Mouse (Mus musculus) left cerebral cortex, postnatal 10 days (tissue): ENCODE data around the gene Lrrc20. TPM values are rescaled to one million over a fixed set of nuclear protein-coding genes. Genes with fewer than 3 reads are reported as not detected.
"Not testable (repeated sequence)": the region's sequence is repeated elsewhere in the genome, so short reads cannot be mapped to it uniquely, and the experiment has no call there.

Source experiments
- DNase-seq, 2 experiments: peaks; one replicate each; pipeline ENCODE4 v3.0.0; 2021 to 2022; ENCODE audit warnings: low spot score in 2 of 2, mixed read lengths in 1 of 2; ENCODE audit errors: extremely low spot score in 1 of 2
- intact Hi-C: fragments of 180-260 bp; cut with DNase I; formaldehyde crosslinking; loops from one replicate; pipeline ENCODE4 v1.15.1; 2025
- total RNA-seq, 2 experiments: library from RNA; stranded (reverse); gene quantifications; 2 replicates each; pipeline ENCODE4 v1.2.3; 2021

Lrrc20 gene
- total RNA-seq, 2 experiments from 2014 or later: 13.2 to 15.0 TPM

DNA sequence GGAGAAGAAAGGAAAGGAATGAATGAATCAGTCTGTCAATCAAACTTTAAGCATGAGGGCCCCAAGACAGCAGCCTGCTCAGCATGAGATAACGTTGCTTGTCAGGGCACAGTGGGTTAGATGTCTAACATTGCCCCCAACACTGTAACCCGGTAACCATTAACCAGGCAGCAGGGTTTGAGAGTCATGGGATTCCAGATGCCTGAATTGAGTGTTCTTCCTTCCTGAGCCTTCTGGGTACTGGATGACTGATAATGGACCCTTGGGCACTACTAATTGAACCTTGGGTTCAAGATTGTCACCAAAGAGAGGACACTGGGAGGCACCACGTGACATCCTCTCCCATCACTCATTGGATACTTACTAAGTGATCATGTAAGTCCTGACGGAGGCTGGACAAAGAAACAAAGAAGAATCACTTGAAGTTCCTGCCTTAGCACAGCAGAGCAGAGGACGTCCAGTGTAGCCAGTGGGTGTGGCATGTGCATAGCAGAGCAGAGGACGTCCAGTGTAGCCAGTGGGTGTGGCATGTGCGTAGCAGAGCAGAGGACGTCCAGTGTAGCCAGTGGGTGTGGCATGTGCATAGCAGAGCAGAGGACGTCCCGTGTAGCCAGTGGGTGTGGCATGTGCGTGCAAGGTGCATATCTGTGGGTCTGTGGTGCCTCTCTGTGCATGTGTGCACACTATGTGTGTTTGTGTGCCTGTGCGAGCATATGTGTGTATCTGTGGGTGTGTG, 68.7 kb downstream of the Lrrc20 start:
- DNase-seq: no peak
- intact Hi-C loops: no loop called here

DNA sequence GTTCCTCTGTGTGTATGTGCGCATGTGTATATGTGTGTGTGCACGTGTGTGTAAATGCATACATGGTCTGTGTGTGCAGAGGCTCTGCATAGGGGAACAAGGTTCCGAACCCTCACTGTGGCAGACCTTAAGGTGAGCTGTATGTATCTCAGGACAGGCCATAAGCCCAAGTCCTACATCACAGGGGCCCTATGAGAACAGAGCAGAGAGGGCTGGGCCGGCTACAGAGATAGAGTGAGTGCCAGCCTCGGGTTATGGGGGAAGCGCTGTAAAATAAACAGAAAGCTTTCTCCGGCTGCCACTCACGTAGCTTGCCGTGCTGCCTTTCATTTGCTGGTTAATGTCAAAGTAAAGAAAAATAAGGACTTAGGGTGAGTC, 69.3 kb downstream of the Lrrc20 start:
- intact Hi-C loops: no loop called here
- no peak for DNase-seq

DNA sequence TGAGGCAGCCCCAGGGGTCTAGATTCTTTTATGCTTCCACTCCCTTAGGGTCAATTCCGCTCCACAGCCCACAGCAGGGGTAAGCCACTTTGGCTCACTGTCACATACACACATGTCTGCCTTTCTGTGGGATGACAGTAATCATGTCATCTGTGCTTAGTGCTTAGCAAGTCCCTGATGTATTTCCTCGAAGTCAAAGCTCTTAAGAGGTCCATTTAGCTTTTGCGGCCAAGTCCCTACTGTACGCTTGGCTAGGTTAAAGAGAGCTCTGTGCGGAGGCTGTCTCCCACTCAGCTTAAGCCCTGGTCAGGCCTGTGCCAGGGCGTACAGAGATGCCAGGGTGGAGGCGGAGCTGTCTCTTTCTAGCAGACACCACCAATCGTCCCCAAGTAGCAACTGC, 74.5 kb downstream of the Lrrc20 start:
- intact Hi-C loops: no loop called here
- no peak for DNase-seq

DNA sequence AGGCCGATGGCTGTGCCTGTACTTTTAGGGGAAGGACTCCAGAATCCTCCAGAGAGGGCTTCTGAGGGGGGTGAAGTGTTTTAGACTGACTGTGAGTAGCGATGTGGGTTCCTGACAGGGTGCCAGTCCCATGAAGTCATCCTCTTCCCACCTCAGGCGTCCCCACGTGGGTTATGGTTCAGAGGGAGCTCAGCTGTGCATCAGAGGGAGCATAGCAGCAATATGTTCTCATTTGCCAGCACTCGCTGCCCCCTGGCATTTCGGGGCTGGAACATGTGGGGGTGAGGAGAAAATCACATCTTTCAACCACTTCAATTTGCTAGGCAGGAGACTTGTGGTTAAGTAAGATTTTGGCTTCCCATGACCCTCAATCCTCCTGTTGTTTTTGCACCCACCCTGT, 79.6 kb downstream of the Lrrc20 start:
- DNase-seq: no peak
- intact Hi-C loops: no loop called here

DNA sequence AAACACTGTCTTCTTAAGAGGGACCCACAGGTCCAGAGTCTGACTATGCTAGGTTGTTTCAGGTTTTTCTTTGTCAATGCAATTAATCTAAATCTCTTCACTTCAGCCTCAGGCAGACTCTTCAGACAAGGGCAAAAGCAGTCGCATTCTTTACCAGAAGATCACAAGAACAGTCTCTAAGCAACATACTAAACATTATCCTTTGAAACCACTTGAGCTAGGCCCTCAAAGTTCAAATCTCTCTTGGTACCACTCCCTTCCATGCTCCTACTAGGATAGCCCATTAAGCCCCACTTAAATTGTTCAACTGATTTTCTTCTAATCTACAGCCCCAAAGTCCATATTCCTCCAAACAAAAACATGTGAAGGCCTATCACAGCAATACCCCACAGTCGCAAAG, 83.0 kb downstream of the Lrrc20 start:
- no peak for DNase-seq
- intact Hi-C loops: no loop called here

DNA sequence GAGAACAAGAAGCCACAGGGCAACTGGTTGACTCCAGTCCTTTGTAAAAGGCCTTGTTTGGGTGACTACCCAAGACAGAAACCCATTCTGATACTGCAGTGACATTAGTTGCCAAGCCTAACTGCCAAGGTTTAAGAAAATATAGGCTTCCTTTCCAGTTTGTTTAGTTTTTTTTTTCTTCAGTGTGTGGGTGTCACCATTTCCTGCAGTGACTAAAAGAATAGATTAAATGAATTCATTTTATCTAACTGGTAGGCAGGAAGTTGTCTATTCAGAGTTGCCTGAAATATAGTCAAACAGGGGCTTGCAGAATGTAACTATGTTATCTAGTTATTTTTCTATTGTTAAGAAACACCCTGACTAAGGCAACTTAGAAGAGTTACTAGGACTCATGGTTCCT, 83.9 kb downstream of the Lrrc20 start:
- DNase-seq: no peak

DNA sequence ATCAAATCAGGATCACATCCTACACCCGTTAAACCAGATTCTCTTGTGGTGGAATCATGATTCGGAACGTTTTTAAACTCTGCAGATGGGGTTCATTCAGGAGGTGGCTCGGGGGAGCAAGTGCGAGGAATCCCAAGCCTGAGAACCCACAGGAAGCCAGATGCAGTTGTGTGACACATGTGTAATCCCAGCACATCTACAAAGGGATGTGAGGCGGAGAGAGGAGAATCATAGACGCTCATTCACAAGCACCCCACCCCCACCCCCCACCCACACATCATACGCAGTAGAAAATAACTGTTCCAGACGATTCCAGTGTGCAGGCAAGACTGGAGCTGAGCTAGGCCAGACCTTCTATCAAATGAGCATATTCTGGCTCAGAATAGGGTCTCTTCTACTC, 87.9 kb downstream of the Lrrc20 start:
- no peak for DNase-seq
- intact Hi-C loops: no loop called here

More for the DNA sequence above, 83.9 kb downstream of the Lrrc20 start:
- intact Hi-C loops: no loop called here

DNA sequence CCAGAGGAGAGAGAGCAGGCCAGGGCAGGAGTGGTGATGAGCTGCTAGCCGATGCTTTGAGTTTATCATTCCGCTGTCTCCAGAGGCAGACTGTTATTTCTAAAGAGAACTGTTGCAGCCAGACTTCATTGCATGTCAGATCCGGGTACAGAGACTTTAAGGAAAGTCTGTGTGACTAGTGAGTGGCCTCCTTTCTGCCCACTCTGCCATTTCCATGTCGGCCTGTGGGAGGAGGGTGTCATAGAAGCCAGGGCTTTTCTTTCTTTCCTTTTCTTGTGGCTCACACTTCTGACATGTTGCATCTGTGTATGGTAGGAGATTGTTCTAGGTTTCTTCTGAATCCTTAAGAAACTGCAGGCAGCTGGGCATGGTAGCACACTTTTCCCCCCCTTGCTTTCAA, 88.8 kb downstream of the Lrrc20 start:
- DNase-seq: no peak
- intact Hi-C loops: no loop called here

DNA sequence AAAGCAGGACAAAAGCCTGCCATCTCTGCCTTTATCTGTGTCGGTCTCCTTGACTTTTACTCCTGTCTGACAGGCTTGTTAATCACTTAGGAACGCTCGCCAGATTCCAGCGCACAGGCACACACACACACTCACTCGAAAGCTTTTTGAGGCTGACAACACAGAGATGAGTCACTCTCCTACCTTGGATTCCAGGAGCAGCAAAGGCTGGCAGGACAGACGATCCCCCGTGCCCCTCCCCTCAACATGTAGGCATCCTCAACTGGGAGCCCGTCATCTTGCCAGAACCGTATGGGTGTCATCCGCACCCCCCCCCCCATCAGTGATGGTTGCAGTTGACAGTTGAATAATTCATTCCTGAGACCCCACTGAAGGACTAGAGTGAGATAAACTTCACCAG, 94.6 kb downstream of the Lrrc20 start:
- intact Hi-C loops: no loop called here

DNA sequence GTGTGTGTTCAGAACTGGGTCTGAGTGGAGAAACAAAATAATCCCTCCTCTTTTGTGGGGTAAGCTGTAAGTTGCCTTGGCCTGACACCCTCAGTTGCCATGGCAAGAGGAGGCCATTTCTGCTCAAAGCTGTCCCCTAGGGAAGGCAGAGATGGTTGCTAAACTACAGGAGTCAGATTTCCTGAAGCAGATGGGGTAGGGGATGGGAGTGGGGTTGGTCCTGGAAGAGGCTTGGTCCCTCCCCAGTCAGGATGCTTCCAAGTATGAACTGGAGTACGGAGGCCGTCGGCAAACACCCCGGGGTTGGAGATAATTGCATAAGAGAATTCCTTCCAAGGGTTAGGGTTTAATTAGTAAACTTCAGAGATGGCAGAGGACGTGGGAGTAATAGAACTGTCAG, 96.5 kb downstream of the Lrrc20 start:
- DNase-seq: no peak
- intact Hi-C loops: no loop called here

More for the DNA sequence above, 94.6 kb downstream of the Lrrc20 start:
- no peak for DNase-seq

DNA sequence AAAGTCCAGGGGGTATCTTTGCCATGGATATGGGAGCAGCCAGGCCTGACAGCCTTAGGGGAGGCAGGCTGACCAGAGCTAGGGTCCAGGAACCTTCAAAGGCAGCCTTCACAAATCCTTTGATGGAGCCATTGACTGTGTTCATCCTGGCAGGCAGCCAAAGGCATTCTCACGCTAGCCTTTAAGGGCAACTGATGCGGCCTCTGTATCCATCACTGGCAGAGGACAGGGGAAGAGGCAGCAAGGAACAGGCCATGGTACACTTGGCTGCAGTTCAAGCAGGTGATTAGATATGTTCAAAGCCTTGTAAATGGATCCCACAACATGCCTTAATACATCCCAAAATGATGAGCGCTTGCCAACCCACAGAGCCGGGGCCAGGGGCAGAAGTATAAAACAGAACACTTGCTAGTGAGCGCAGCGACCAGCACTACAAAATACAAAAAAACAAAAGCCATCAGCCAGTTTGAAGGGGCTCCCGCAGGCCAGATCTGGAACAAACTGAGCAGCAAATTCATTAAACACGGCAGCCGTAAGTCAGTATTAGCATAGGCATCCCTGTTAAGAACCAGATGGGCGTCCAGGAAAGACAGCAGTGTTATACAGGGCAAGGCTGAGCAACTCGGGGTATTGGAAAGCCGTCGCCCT, 100.6 kb downstream of the Lrrc20 start:
- DNase-seq: no peak
- intact Hi-C loops: no loop called here

DNA sequence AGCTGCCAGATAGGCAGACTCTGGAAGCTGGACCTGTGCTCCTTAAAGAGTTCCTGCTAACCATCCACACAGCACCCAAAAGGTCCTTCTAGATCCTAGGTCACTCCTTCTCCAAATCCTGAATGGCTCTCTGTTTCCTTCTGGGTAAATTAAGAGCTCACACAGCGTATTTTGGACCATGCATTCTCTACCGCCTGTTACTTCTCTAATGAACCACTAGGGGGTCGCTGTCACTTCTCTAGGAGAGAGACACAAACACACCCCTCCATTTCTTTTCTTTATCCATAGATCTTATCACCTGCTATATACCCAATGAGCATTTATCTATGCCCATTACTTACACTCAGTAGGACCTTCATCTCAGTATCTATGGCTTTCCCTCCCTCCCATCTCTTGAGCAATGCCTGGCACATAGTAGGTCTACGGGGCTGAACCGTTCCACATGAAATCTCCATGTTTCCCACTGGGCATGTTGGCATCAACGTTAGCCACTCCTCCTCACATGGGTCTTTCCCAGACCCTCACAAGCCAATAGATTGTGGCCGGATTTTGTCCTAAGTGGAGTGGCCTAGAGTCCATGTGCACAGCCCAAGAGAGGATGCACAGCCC, 111.7 kb downstream of the Lrrc20 start:
- DNase-seq: no peak
- intact Hi-C loops: no loop called here

DNA sequence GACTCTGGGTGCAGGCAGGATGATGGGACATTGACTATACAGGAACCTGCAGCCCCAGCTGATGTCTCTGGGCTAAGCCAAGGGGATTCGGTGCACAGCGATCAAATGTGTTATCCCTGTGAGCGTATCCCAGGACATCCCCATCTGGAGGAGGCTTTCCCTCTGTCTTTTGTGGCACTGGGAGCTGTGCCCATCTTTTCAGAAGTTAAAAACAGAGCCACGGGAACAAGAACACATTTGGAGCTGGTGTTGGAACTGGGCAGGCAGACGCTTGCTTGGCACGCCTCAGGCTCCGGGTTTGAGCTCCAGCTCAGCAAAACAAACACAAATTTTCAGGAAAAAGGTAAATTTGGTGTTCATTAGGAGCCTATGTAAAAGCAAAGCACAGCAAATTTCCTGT, 122.4 kb downstream of the Lrrc20 start:
- intact Hi-C loops: no loop called here
- peak in 1 of 2 experiments; percentile 17 for DNase-seq

DNA sequence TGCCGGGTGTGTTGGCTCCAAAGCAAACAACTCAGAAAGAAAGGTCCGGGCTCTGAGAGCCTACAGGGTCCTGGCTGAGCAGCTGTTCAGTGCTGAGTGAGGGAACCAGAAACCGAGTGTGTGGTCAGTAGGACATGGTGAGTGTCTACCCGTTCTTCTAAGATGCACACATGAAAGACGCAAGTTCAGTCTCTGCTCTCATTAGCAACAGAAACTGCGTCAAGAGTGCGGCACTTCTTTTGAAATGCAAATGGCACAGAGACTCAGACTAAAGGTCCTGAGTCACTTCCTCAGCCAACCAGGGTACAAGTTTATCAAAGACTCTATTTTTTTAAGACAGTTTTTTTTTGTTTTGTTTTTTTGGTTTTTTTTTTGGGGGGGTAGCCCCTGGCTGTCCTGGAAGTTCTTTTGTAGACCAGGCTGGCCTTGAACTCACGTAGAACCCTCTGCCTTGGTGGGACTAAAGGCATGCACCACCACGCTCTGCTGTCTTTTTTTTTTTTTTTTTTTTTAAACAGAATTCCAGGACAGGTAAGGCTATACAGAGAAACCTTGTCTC, 124.0 kb downstream of the Lrrc20 start:
- DNase-seq: no peak
- intact Hi-C loops: no loop called here

DNA sequence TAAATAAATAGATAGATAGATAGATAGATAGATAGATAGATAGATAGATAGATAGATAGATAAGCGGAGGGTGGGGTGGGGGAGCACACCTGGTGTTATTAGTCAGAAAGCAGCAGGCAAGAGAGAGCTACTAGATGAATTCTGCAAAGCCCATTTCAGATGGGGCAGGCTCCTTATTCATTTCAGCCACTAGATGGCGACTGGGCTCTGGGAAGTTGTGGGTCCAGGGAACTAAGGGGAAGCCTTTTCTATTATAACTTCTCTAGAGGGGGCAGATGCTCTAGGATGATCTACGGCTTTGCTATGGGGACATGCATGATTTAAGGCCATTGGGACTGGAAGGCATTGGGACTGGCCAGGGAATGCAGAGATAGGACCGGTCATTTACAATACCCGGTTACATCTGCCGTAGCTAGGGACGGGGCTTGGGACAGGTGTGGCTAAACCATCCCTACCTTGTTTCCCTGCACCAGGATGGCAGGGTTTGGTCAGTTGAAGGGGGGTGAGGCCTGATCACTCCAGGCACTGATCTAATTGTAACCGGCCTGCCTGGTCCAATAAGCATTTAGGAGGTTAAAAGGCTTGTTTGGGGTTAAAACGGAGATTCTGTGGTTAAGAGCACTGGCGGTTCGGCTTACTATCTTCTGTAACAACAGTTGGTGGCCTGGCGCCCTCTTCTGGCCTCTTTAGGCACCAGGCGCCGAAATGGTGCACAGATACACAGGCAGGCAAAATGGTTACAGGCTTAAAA, 126.9 kb downstream of the Lrrc20 start:
- intact Hi-C loops: loop anchor here (2.0 kb wide), 1 partner anchor 110 kb away; no protein-coding TSS in a partner anchor

DNA sequence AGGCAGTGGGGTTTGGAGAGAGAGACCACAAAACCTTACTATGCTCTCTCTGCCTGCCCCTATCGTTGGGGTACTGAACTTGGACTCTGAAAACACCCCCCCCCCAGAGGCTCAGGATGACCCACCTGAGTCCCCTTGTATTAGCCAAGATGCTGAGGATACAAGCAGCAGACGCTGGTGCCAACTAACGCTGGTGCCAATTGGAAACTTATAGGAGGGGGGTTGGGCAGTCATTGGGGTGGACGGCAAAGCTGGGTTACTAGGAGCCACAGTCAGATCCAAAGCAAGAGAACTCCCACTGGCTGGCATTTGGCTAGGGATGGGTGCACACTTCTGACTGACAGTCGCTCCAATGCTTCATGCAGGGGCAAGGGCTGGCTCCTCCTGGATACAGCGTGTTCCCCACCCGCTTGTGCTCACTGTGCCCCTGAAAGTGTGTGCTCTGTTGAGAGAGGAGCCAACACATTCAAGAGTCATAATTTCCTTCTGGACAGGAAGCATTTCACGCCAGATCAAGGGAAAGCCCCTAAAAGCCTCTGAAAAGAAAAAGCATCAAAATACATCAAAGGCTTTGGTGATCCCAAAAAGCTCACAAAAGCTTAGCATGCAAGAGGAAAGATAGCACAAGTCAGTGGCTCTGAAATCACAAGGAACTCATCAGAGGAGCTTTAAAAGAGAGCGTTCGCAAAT, 128.9 kb downstream of the Lrrc20 start:
- intact Hi-C loops: no loop called here
- no peak for DNase-seq

More for the DNA sequence above, 126.9 kb downstream of the Lrrc20 start:
- peak; percentile 51 to 74 for DNase-seq

DNA sequence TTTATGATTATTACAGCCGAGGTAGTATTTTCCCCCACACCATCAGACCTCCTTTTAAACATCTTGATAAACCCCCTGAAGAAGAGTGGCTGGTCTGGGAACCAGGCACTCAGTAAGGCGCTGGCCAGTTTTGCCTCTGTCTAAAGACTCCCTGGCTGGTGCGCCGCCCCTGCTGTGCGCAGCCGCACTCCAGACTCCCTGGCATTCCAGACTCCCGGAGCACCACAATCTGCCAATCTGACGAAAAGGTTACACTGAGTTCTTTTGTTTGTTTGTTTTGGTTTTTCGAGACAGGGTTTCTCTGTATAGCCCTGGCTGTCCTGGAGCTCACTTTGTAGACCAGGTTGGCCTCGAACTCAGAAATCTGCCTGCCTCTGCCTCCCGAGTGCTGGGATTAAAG, 129.8 kb downstream of the Lrrc20 start:
- DNase-seq, intact Hi-C loops: not testable (repeated sequence)

DNA sequence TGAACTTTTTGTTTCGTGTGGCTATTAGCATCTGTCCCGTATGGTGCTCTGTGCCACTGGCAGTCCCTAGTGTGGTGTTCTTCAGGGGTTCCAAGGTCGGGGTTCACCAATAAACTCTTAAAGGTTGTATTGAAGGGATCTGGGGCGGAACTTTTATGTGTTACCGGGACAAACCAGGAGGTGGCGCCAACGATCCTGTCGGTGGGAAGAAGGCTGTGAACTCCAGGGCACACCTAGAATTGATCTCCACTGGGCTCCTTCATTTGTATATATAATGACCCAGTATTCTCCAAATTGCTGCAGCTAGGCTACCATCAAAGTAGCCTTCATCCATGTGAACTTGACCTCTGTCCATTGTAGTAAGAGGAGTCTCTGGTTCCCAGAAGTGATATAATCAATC, 130.2 kb downstream of the Lrrc20 start:
- intact Hi-C loops: loop anchor here (2.0 kb wide), 1 partner anchor 53 kb away; no protein-coding TSS in a partner anchor
- peak in 1 of 2 experiments; percentile 49 for DNase-seq

DNA sequence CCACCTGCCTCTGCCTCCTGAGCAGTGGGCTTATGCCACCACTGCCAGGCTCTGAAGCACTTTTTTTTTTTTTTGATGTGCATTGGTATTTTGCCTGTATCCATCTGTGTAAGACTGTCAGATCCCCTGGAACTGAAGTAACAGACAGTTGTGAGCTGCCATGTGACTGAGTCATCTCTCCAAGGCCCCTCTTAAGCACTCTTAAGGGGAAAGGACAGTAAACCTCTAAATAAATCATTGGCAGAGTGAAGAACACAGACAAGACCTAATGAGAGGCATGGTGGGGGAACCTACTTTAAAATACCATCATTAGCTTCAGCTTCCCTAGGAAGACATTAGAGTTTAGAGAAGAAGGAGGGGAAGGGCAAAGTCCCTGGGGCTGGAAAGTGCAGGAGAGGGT, 132.6 kb downstream of the Lrrc20 start:
- DNase-seq: no peak
- intact Hi-C loops: no loop called here
